Mouse (Mus musculus) intestine, postnatal 0 days (tissue): ENCODE measurements around the gene Btbd3. TPM values are rescaled to one million over a fixed set of nuclear protein-coding genes. Genes with fewer than 3 reads are reported as not detected.

Experiments used
- ATAC-seq: fragments of 200-750 bp; cut with Nextera tagmentation; 2 replicates; pipeline ENCODE4 v1.8.0; 2017; ENCODE audit warnings: mild to moderate bottlenecking, moderate TSS enrichment, moderate library complexity
- H3K27ac ChIP-seq: fragments of 300-500 bp; sonication (generic); 2 replicates; pipeline ENCODE4 v1.5.1; 2014; ENCODE audit warnings: mild to moderate bottlenecking, low read depth, low read length, moderate library complexity
- H3K27me3 ChIP-seq: fragments of 300-500 bp; sonication (generic); replicated peaks from 2 replicates; pipeline ENCODE4 v1.6.1; 2014; ENCODE audit warnings: low read length, mixed read lengths; ENCODE audit not compliant: control insufficient read depth, insufficient read depth
- H3K36me3 ChIP-seq: fragments of 300-500 bp; sonication (generic); 2 replicates; pipeline ENCODE4 v1.6.1; 2014; ENCODE audit warnings: mild to moderate bottlenecking, moderate library complexity; ENCODE audit not compliant: control insufficient read depth, insufficient read depth
- H3K4me1 ChIP-seq: fragments of 300-500 bp; sonication (generic); replicated peaks from 2 replicates; pipeline ENCODE4 v1.6.1; 2014; ENCODE audit warnings: antibody characterized with exemption, low read length, mixed read lengths; ENCODE audit not compliant: control insufficient read depth, insufficient read depth
- H3K4me2 ChIP-seq: fragments of 300-500 bp; sonication (generic); replicated peaks from 2 replicates; pipeline ENCODE4 v1.6.1; 2014; ENCODE audit warnings: low read depth, mild to moderate bottlenecking, moderate library complexity
- H3K4me3 ChIP-seq: fragments of 300-500 bp; sonication (generic); 2 replicates; pipeline ENCODE4 v1.5.1; 2014; ENCODE audit warnings: low read depth, low read length
- H3K9ac ChIP-seq: fragments of 300-500 bp; sonication (generic); 2 replicates; pipeline ENCODE4 v1.6.1; 2014; ENCODE audit warnings: mild to moderate bottlenecking, low read depth, low read length
- H3K9me3 ChIP-seq: fragments of 300-500 bp; sonication (generic); 2 replicates; pipeline ENCODE4 v1.6.1; 2016; ENCODE audit warnings: mixed run types; ENCODE audit not compliant: control insufficient read depth
- CTCF ChIP-seq: sonication (generic); IDR thresholded peaks from 2 replicates; pipeline ENCODE4 v1.5.1; 2016; ENCODE audit warnings: low read depth, mild to moderate bottlenecking, control low read depth, antibody characterized with exemption, moderate library complexity
- WGBS: fragments of 180-500 bp; shearing (Covaris S2); extraction: QIAGEN DNeasy Blood & Tissue Kit; methylation state at CpG from one replicate; pipeline ENCODE4 v1.1.7; 2014; 5-methylcytosine and 5-hydroxymethylcytosine counted together
- polyA plus RNA-seq: library from polyadenylated mRNA; unstranded; fragments of >200 nt; fragmentation: Nextera tagmentation; extraction: Ambion mirVana; gene quantifications from 2 replicates; pipeline ENCODE4 v1.2.1, GENCODE M21; 2015

Gene Btbd3
- 10.6 and 11.4 TPM in 2 replicates for polyA plus RNA-seq

DNA sequence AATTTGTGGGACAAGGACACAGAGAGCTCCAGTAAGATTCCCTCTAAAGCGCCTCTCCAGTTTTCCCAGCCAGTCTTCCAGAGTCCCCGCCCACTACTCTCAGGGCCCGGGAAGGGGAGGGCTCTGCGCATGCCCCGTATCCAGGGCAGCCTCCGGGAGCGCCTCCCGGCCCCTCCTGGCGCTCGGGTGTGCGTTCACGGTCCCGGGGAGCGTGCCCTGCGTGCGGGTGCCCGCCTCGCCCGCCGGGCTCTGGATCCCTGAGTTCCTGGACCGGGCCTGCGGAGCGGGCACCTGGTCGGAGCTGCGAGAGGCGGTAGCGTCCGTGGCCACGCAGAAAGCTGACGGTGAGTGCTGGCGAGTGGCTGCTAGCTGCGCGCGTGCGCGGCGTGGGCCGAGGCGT is at the start of gene Btbd3:
Btbd3 (plus strand) TSS at position 155 of the 400 bp plus-strand sequence.
- Histone ChIP-seq H3K9ac (peak within 1 kb of the TSS; percentile 80), H3K4me2 (peak within 1 kb of the TSS; percentile 89), H3K27ac (peak within 1 kb of the TSS; percentile 87), H3K4me1 (no peaks in the 10 kb centered on the region; the same call in 1 of the 2 replicates), H3K27me3 (no peaks in the 10 kb centered on the region), H3K36me3 (no peaks in the 10 kb centered on the region), H3K4me3 (peak within 1 kb of the TSS; percentile 76), H3K9me3 (no peaks in the 10 kb centered on the region)
- TF ChIP-seq CTCF = peak; percentile 21; the same call in 1 of the 2 replicates
- ATAC-seq = peak; percentile 97
- WGBS = under 1% methylated on average over 39 of the region's 39 CpGs

DNA sequence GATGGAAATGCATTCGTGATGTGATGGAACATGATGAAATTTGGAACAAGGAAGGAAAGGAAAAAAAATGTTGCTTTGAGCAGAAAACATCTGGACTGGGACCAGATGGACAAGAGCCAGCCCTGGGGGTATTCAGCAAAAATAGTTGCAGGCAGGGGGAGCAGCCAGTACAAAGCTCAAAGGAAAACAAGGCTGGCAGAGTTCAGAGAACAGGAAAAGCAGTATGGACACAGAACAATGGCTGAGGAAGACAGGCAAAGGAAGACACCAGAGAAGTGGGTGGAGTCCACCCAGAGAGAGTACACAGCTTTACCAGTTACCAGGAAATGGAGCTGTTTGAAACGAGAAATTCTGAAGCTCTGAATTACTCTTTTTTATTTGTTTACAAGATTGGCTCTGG is 40.8 kb upstream of the Btbd3 start:
- no peaks in the 10 kb centered on the region for H3K27me3 ChIP-seq
- no peak overlapping the region for H3K9ac ChIP-seq
- H3K4me3 ChIP-seq = no peak overlapping the region
- H3K4me2 ChIP-seq = no peak overlapping the region
- peak; percentile 29 for TF ChIP-seq CTCF
- no peaks in the 10 kb centered on the region for H3K4me1 ChIP-seq
- WGBS = 29% methylated on average over 2 of the region's 2 CpGs
- H3K27ac ChIP-seq = no peak overlapping the region
- ATAC-seq = no peak
- no peaks in the 10 kb centered on the region for H3K36me3 ChIP-seq
- H3K9me3 ChIP-seq = no peaks in the 10 kb centered on the region

DNA sequence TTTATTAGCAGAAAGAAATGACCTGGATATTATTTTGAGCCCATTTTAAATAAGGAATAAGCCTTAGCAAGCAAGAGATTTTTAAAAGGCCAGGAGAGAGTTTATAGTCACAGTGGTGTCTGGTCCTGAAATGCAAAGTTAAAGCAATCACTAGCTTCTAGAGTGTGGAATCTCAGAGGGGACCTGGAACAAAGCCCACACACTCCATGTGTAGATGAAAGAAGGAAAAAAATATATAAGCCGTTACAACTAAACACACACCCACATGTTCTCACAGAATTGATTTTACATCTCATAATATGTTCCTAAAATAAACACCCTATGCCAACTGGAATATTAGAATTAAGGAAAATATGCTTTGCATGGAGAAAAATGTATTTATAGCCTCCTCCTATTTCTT is 36.1 kb upstream of the Btbd3 start:
- no peak overlapping the region for H3K4me3 ChIP-seq
- 45% methylated on average over 1 of the region's 1 CpGs for WGBS
- no peak overlapping the region for H3K4me2 ChIP-seq
- H3K36me3 ChIP-seq = no peaks in the 10 kb centered on the region
- H3K9ac ChIP-seq = no peak overlapping the region
- H3K27ac ChIP-seq = no peak overlapping the region
- no peaks in the 10 kb centered on the region for H3K9me3 ChIP-seq
- no peaks in the 10 kb centered on the region for H3K4me1 ChIP-seq
- TF ChIP-seq CTCF = no peak
- ATAC-seq = no peak
- no peaks in the 10 kb centered on the region for H3K27me3 ChIP-seq

DNA sequence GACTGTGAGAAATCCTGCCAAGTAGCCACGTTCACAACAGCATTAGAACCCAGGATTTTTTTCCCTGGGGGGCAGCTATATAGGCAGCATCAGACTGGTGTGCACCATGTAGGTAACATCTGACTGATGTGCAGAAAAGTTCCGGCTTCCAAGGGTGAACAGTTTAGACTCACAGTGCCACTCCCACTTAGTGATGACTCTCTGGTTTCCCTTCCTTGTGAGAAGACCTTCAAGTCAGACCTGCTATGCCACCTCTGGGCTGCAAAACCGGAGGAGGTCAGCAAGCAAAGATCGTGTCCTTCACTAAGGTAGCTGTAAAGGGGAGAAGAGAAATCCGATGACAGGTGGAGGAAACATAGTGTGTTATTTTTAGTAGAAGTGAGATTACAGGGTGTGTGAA is 24.1 kb upstream of the Btbd3 start:
- no peak for TF ChIP-seq CTCF
- Histone ChIP-seq H3K4me3 (no peak overlapping the region), H3K36me3 (no peaks in the 10 kb centered on the region), H3K9ac (no peak overlapping the region), H3K27me3 (no peaks in the 10 kb centered on the region), H3K27ac (no peak overlapping the region), H3K4me2 (no peak overlapping the region), H3K9me3 (no peaks in the 10 kb centered on the region), H3K4me1 (no peaks in the 10 kb centered on the region)
- no peak for ATAC-seq
- WGBS = 51% methylated on average over 5 of the region's 5 CpGs

DNA sequence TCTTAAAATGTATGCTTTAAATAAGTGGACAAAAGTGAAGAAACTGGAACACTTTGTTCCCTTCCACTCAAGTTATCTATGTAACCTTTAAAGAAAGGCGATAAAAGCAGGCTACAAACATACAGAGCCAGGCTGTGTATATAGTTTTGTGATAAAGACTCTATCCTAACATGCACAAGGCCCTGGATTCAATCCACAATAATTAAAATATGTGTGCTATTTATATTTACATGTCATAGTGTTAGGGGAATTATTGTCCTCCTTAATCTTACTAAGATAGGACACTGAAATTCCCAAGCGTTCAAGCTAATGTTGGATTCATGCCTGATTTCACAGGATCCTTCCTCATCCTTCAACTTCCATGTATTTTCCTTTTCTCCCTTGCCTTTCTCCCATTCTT is 20.2 kb upstream of the Btbd3 start:
- no peak overlapping the region for H3K9ac ChIP-seq
- H3K4me3 ChIP-seq = no peak overlapping the region
- no peaks in the 10 kb centered on the region for H3K9me3 ChIP-seq
- no peak for TF ChIP-seq CTCF
- H3K4me1 ChIP-seq = no peaks in the 10 kb centered on the region
- whole genome bisulfite sequencing = 65% methylated on average over 2 of the region's 2 CpGs
- no peaks in the 10 kb centered on the region for H3K36me3 ChIP-seq
- H3K27ac ChIP-seq = no peak overlapping the region
- no peak overlapping the region for H3K4me2 ChIP-seq
- H3K27me3 ChIP-seq = no peaks in the 10 kb centered on the region
- ATAC-seq = no peak

DNA sequence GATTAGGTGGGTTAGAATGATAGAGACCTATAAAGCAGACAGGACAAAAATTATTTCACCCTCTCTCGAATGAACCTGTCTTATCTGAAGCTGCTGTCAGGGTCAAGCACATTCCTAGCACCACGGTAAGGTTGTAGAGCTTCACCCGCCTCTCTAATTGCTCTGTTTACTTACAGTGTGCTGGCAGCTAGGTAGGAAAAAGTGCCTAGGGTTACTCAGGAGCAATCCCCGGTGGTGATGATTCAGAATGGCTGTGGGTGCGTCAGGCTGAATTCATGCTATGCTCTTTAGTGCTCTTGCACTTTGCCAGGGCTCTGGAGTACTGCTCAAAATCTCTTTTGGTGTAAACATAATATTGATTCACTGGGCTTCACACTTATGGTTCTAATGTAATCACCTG is 13.9 kb upstream of the Btbd3 start:
- Histone ChIP-seq H3K9me3 (no peaks in the 10 kb centered on the region), H3K27me3 (no peaks in the 10 kb centered on the region), H3K27ac (no peak overlapping the region), H3K36me3 (no peaks in the 10 kb centered on the region), H3K9ac (no peak overlapping the region), H3K4me1 (no peaks in the 10 kb centered on the region), H3K4me2 (no peak overlapping the region), H3K4me3 (no peak overlapping the region)
- TF ChIP-seq CTCF = no peak
- 32% methylated on average over 5 of the region's 5 CpGs for WGBS
- no peak for ATAC-seq

DNA sequence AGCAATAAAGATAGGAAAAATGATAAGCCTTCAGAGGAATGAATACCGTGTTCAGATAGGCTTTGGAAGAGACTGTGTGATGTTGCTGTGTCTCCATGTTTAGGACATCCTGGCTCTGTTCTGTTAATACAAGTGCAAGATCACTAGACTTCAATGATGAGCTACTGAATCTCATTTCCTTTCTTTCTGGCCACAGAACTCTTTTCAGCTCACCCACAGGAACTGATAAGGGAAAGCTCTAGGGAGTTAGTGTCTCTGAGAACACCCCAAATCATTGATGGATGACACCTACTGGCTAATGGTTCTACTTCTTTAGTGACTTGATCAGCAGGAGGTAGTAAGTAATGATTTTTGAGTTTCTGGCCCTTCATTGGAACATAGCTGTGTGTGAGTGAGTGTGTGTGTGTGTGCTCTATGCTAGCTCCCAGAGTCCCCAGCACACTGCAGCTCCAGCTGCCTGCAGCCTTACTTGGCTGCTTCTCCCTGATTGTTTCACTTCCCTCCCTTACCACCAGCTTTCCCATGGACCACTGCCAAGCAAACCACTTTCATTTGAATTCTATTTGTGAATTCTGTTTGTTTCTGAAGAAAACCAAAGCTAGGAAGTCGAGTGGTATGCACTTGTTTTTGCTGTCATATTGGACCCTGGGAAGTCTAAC is 10.6 kb upstream of the Btbd3 start:
- Histone ChIP-seq H3K27ac (no peak overlapping the region), H3K9me3 (no peaks in the 10 kb centered on the region), H3K4me3 (no peak overlapping the region), H3K9ac (no peak overlapping the region), H3K36me3 (no peaks in the 10 kb centered on the region), H3K4me2 (no peak overlapping the region), H3K27me3 (no peaks in the 10 kb centered on the region), H3K4me1 (no peaks in the 10 kb centered on the region)
- TF ChIP-seq CTCF = no peak
- ATAC-seq = no peak
- WGBS = 48% methylated on average over 2 of the region's 2 CpGs
